Mouse (Mus musculus) cerebellum, adult 9-11 months (tissue): ENCODE data around the gene Hoxa6.

Experiments
- DNase-seq: peaks from one replicate; pipeline ENCODE4 v3.0.0; 2022

Gene Hoxa6

DNA sequence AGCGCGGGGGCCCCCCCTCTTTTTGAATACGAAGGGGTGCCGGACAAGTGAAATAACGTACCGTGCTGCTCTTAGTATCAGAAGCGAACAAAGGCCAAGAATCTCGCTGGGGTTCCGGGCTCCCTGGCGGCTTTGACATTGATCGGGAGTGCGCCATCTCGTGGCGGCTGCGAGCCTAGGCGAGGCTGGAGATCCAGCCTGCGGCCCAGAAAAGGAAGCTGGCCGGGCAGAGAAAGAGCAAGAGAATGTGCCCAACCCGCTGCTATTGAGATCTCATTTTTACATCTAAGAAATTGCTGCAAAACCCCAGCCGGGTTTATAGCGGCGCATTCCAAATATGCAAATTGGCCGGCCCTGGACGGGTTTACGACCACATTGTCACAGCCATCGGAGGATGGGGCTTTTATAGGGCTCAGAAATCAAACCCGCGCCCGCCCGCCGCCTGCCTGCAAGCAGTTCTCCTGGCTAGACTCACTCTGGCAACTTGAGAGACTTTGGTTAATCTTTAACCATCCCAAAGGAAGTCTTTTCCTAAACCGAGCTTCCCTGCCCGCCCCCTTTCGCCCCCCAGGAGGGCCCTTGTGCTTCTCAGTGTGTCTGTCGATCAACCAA is 32.0 kb upstream of the Hoxa6 start, which contains the start of gene Hoxa10:
Gene Hoxa10, minus strand, starts transcription at position 466 of the 612 bp plus-strand sequence.
- DNase-seq, result no peak

DNA sequence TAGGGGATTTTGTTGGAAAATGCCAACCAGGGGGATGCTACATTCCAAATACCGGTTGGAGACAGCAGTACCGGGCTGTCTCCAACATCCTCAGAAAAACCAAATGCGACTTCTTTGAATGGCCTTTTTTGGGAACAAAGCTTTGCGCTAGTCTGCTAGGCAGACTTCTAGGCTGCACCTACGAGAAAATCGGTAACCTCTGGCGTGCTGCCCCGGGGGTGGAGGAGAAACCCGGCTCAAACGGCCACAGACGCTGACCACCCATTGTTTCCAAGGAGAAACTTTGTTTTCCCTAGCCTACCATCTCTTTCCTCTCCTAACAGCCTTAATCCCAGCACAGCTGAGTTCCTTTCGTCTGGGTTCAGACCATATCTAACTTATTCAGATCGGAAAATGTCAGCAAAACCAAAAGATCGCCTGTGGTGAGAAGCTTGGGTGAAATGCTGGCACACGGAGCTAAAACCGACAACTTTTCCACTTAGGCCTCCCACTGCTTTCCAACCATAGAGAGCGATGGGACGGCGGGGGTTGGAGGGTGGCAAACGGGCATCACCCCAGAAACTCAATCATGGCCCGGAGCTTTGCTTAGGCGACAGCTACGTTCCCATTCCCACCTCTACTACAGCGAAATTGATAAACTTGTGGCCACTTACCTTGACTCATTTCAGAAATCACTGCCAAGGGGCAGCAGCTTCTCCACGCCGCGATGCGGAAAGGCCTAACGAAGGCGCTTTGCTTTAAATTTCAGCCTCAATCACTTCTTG is 31.3 kb upstream of the Hoxa6 start:
- no peak for DNase-seq

GRCm38 (mm10) chr6:52238976-52239375 is 30.5 kb upstream of the Hoxa6 start:
- no peak for DNase-seq

DNA sequence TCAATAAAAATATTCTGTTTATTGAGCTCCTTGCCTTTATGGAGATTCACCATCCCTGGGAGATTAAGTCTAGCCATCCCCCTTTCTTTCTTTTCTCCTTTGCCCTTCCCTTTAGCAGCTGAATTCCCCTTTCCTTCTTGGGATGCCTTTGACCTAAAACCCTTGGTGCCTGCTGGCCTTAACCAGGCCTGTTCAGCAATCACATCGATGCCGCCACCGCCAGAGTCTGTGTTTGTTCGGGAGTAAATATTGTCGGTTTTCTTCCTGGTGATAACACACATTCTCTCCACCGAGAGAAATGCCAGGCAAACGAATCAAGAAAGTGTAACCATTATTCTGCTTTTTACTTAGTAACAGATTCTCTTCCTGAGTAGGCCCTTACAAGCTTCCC is 29.6 kb upstream of the Hoxa6 start:
- DNase-seq, result no peak

GRCm38 (mm10) chr6:52237346-52238154 is 29.0 kb upstream of the Hoxa6 start:
- DNase-seq, result no peak

DNA sequence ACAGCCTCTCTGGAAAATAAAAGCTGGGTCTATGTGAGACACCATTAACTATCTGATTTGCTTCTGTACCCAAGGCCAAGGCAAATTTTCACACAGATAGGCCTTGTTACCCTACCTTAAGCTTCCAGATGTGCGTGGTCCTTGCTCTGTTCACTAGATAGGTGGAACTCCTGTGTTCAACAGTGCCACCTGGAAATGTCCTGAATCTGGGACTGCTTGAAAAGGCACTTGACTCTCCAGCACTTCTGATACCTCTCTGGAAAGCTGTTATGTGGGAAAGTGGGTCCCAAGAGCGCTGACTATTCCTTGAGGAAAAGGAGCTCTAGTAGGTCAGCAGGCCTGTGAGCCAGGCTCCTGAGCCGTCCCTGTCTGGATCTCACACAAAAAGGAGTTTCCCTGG is 28.3 kb upstream of the Hoxa6 start:
- no peak for DNase-seq

- no peak for DNase-seq
Measured at GRCm38 (mm10) chr6:52235866-52236265, 27.3 kb upstream of the Hoxa6 start.

DNA sequence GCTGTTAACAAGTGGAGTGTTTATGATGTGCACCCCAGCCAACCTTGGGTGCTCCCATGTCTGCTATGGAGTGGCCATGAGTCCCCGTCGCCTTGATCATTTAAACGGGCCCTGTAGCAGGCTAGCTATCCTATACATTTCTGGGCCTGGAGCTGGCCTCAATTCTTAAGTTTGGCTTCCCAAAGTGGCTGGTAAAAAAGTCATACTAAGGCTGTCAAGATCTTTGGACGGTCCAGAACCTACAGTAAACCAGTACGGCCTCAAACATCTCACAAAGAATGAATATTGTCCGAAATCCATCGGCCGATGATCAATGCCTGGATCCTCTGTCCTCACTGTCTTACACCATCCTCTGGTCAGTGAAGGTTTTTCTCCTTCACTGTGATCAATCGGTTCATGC is 26.7 kb upstream of the Hoxa6 start:
- DNase-seq, result no peak

DNA sequence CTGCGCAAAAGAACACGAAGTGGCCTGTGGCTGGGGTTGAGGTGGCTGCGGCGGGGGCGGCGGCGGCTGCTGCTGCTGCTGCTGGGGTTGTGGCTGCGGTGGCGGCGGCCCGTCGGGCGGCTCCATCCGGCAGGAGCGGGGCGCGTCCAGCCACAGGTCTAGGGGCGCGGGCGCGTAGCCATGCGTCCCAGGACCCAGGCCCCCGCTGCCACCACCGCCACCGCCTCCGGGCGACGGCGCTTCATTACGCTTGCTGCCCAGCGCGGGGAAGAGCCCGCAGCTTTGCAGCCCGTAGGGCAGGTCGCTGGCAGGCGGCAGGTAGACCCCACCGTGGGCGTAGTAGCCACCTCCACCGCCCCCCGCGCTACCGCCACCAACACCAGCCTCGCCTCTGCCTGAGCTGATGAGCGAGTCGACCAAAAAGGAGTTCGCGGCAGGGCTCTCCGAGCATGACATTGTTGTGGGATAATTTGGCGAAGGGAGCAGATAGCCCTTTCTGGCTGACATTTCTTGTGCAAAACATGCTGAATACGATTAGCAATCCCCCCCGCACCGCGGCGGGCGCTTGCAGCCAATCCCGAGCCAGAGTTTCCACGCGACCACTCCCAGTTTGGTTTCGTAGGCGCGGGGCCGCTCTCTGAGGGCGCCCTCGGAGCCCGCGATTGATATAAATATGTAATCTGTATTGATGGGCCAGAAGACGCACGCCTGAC is 26.1 kb upstream of the Hoxa6 start:
- no peak for DNase-seq

- DNase-seq, result no peak
Measured at GRCm38 (mm10) chr6:52233546-52234427, 25.3 kb upstream of the Hoxa6 start.

- DNase-seq, result no peak
Measured at GRCm38 (mm10) chr6:52232984-52233545, 24.5 kb upstream of the Hoxa6 start.

GRCm38 (mm10) chr6:52232568-52232965 is 24.0 kb upstream of the Hoxa6 start:
- DNase-seq, result no peak

GRCm38 (mm10) chr6:52231885-52232567 is 23.5 kb upstream of the Hoxa6 start:
- DNase-seq, result no peak

- no peak for DNase-seq
Measured at GRCm38 (mm10) chr6:52230516-52231165, 22.1 kb upstream of the Hoxa6 start, which contains the start of gene Hoxa9. TSS of gene Hoxa9 (minus strand) at chr6:52231089.

GRCm38 (mm10) chr6:52229558-52230416 is 21.3 kb upstream of the Hoxa6 start:
- DNase-seq, result no peak

DNA sequence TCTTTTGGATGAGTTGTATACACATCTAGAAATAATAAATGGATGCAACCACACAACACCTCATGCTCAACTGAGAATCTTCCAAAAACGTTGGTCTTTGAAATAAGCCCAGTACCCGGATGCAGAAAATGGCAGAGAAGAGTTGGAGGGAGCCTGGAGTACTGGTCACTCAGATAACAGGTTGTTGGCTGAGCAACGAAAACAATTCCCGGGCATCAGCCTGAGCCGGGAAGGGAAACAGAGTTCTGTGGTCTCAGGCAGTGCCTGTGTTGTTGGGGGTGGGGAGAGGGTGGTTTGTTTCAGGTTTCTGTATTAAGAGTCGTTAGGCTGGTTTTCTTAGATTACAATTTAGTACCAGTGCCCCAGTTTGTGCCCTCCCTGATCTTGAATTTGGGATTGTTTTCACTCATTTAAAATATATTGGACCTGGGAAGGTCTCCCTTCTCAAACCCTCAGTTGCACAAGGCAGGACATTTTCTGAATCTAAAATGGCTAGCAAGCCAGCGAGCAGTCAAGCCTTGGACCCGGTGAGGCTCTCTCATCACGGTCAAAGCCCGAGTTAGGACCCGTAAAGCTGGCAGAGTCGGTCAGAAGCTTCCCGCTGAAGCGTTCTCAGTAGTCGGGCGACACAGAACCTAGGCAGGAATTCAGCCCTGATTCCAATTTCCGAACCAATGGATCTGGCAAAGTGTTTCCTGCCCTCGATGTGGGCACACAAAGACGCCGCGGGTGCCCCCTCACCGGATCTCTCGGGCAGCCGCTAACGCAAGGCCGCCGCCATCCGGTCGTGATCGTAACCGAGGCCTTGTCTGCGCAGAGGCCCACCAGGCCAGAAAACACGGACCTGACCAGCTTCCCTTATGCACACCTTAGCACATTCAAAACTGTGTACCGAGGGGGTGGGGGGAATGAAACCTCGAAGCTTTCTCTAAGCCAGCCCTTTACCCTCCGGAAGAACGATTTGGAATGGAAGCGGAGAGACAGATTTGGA is 20.2 kb upstream of the Hoxa6 start:
- DNase-seq, result no peak

GRCm38 (mm10) chr6:52227470-52228222 is 19.1 kb upstream of the Hoxa6 start:
- DNase-seq, result no peak
